Comparison of ENCODE assay signal across 7 mouse cellular contexts in genomic region chr15:30171493-30172195, GRCm38 (mm10). TPM values are rescaled to one million over a fixed set of nuclear protein-coding genes. Genes with fewer than 3 reads are reported as not detected.
DNase-seq lines count a peak whose midpoint lies in the region; ATAC-seq lines count a peak whose summit lies in the region.

No protein-coding gene starts in this region.

- peak overlapping the region; percentile 56; the same call in 1 of the 2 replicates for H3K4me3 ChIP-seq in liver, embryonic 11.5 days (ENCODE audit: low read depth, low read length)
- peak overlapping the region; percentile 77 for H3K4me3 ChIP-seq in forebrain, embryonic 12.5 days (replicated peaks)
- peak overlapping the region; percentile 68 for H3K4me3 ChIP-seq in limb, embryonic 12.5 days (replicated peaks)
- H3K4me3 ChIP-seq in stomach, embryonic 14.5 days (ENCODE audit: low read depth, low read length), result peak overlapping the region; percentile 56

- no peak overlapping the region for H3K9ac ChIP-seq in liver, embryonic 11.5 days (ENCODE audit: low read depth, low read length)
- H3K9ac ChIP-seq in forebrain, embryonic 12.5 days, result peak overlapping the region; percentile 86
- peak overlapping the region; percentile 42 for H3K9ac ChIP-seq in limb, embryonic 12.5 days (replicated peaks)
- peak overlapping the region; percentile 25; the same call in 1 of the 2 replicates for H3K9ac ChIP-seq in stomach, embryonic 14.5 days (replicated peaks; ENCODE audit: low read depth, low read length)

- H3K4me2 ChIP-seq in liver, embryonic 11.5 days, result peak overlapping the region; percentile 80
- peak overlapping the region; percentile 76 for H3K4me2 ChIP-seq in forebrain, embryonic 12.5 days
- peak overlapping the region; percentile 98 for H3K4me2 ChIP-seq in limb, embryonic 12.5 days
- peak overlapping the region; percentile 89 for H3K4me2 ChIP-seq in stomach, embryonic 14.5 days (replicated peaks; ENCODE audit: low read depth, low read length)

- DNase-seq in liver, embryonic 11.5 days (ENCODE audit: low spot score), result no peak
- no peak for DNase-seq in liver
- no peak for DNase-seq in urinary bladder, adult 2 months (ENCODE audit: low spot score)
- DNase-seq in thymus, postnatal 25 days, result no peak

- no peaks in the 10 kb centered on the region for H3K9me3 ChIP-seq in liver, embryonic 11.5 days (ENCODE audit: control insufficient read depth, low read length)
- H3K9me3 ChIP-seq in forebrain, embryonic 12.5 days, result no peaks in the 10 kb centered on the region
- no peaks in the 10 kb centered on the region for H3K9me3 ChIP-seq in limb, embryonic 12.5 days
- H3K9me3 ChIP-seq in stomach, embryonic 14.5 days (ENCODE audit: control insufficient read depth, low read depth, low read length), result no peaks in the 10 kb centered on the region

- no peaks in the 10 kb centered on the region; the same call in 1 of the 2 replicates for H3K4me1 ChIP-seq in liver, embryonic 11.5 days (replicated peaks; ENCODE audit: control insufficient read depth, insufficient read depth, low read length)
- peaks cover 19% of the 10 kb centered on the region for H3K4me1 ChIP-seq in forebrain, embryonic 12.5 days
- H3K4me1 ChIP-seq in limb, embryonic 12.5 days (replicated peaks), result no peaks in the 10 kb centered on the region; the same call in 1 of the 2 replicates
- no peaks in the 10 kb centered on the region for H3K4me1 ChIP-seq in stomach, embryonic 14.5 days (ENCODE audit: control insufficient read depth, insufficient read depth, low read length)

- 26% methylated on average over 11 of the region's 11 CpGs for WGBS in liver, embryonic 11.5 days
- 15% methylated on average over 11 of the region's 11 CpGs for WGBS in forebrain, embryonic 12.5 days
- WGBS in limb, embryonic 12.5 days, result 23% methylated on average over 11 of the region's 11 CpGs
- 19% methylated on average over 11 of the region's 11 CpGs for WGBS in stomach, embryonic 14.5 days

- peaks cover 41% of the 10 kb centered on the region for H3K27me3 ChIP-seq in liver, embryonic 11.5 days (replicated peaks; ENCODE audit: control insufficient read depth, insufficient read depth, low read length)
- peaks cover 12% of the 10 kb centered on the region; the same call in 1 of the 2 replicates for H3K27me3 ChIP-seq in forebrain, embryonic 12.5 days
- peaks cover 46% of the 10 kb centered on the region for H3K27me3 ChIP-seq in limb, embryonic 12.5 days
- peaks cover 10% of the 10 kb centered on the region; the same call in 1 of the 2 replicates for H3K27me3 ChIP-seq in stomach, embryonic 14.5 days (ENCODE audit: control insufficient read depth, insufficient read depth, low read length)

- no peaks in the 10 kb centered on the region for H3K36me3 ChIP-seq in liver, embryonic 11.5 days (ENCODE audit: control insufficient read depth, insufficient read depth, low read length)
- H3K36me3 ChIP-seq in forebrain, embryonic 12.5 days (replicated peaks), result no peaks in the 10 kb centered on the region
- no peaks in the 10 kb centered on the region for H3K36me3 ChIP-seq in limb, embryonic 12.5 days
- no peaks in the 10 kb centered on the region for H3K36me3 ChIP-seq in stomach, embryonic 14.5 days (ENCODE audit: control insufficient read depth, insufficient read depth, low read length)

- no peak for ATAC-seq in liver, embryonic 11.5 days (replicated peaks; ENCODE audit: low FRiP score)
- no peak for ATAC-seq in forebrain, embryonic 12.5 days (ENCODE audit: low FRiP score)
- no peak for ATAC-seq in limb, embryonic 12.5 days (ENCODE audit: insufficient number of reproducible peaks, insufficient read depth, low FRiP score, low TSS enrichment, low read depth)
- no peak for ATAC-seq in stomach, embryonic 14.5 days (ENCODE audit: insufficient number of reproducible peaks, insufficient read depth, low FRiP score, low read depth)

- H3K27ac ChIP-seq in liver, embryonic 11.5 days (ENCODE audit: low read depth, low read length), result no peak overlapping the region
- peak overlapping the region; percentile 93 for H3K27ac ChIP-seq in forebrain, embryonic 12.5 days
- H3K27ac ChIP-seq in limb, embryonic 12.5 days, result no peak overlapping the region
- no peak overlapping the region for H3K27ac ChIP-seq in stomach, embryonic 14.5 days (ENCODE audit: low read length)

RNA-seq across cellular contexts. Expression of gene Ctnnd2, which starts 0.7 kb away (rescaled TPM):
- 0.85 and 1.3 TPM in 2 replicates for polyA plus RNA-seq in liver, embryonic 11.5 days (2014; fragmentation: Nextera tagmentation; extraction: Ambion mirVana)
- polyA plus RNA-seq in forebrain, embryonic 12.5 days (2016; fragmentation: Nextera tagmentation; extraction: Ambion mirVana), result 60.2 and 65.0 TPM in 2 replicates
- 2.0 and 3.3 TPM in 2 replicates for polyA plus RNA-seq in limb, embryonic 12.5 days (2016; fragmentation: Nextera tagmentation; extraction: Ambion mirVana)
- 6.7 and 7.2 TPM in 2 replicates for polyA plus RNA-seq in stomach, embryonic 14.5 days (2014; fragmentation: Nextera tagmentation; extraction: Ambion mirVana)
- polyA plus RNA-seq in urinary bladder, adult 2 months (2012; rRNA removed), result 11.1 and 16.1 TPM in 2 replicates
